Mouse (Mus musculus) kidney, adult 9 months (tissue): ENCODE data around the gene Kcnj16.
A peak's percentile ranks its signal among the peaks of the same experiment; 100 is the strongest.

Experiments
- DNase-seq: peaks from one replicate; pipeline ENCODE4 v3.0.0; 2022

Kcnj16 gene

DNA sequence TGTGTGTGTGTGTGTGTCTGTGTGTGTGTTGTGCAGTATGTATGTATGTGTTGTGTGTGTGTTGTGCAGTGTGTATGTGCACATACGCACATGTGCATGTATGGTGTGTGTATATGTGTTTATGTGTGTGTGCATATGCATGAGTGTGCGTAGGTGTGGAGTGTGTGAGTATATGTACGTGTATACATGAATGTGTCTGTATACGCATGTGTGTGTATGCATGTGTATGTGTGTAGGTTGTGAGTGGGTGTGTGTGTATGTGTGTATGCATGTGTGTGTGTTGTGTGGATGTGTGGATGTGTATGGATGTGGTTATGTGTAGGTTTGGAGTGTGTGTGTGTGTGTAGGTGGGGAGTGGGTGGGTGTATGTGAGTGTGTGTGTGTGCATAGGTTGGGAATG lies 89.6 kb downstream of the Kcnj16 start:
- no peak for DNase-seq

DNA sequence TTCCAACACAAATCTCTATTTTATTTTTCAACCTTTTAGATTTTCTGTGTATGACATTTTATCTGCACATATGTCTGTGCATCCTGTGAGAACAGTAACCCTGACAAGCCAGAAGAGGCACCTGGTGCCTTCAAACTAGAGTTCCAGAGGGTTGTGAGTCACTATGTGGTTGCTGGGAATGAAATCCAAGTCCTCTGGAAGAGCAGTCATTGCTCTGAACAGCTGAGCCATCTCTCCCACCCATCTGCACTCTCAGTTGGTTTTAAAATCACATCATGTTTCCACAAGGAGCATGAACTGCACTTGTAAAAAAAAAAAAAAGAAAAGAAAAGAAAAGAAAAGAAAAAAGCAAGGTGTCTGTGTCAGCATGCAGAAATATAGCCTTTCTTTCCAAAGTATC lies 91.6 kb downstream of the Kcnj16 start:
- DNase-seq = no peak

DNA sequence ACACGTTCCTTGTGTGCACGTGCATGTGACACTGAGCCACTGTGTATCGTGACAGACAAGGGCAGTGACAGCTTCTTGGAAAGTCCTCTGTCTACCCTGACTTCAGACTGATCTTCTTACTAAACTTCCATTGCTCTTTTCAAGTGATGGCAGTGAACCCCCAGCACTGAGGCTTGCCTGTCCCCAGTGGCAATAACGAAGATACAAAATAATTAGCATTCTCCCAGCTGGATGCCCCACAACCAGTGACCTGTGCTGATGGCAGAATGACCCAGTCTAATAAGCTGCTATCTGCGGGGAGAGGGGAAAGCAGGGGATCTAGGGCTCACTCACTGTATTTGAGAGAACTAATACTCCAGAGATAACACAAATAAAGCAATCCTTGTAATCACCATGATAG lies 92.4 kb downstream of the Kcnj16 start:
- no peak for DNase-seq

DNA sequence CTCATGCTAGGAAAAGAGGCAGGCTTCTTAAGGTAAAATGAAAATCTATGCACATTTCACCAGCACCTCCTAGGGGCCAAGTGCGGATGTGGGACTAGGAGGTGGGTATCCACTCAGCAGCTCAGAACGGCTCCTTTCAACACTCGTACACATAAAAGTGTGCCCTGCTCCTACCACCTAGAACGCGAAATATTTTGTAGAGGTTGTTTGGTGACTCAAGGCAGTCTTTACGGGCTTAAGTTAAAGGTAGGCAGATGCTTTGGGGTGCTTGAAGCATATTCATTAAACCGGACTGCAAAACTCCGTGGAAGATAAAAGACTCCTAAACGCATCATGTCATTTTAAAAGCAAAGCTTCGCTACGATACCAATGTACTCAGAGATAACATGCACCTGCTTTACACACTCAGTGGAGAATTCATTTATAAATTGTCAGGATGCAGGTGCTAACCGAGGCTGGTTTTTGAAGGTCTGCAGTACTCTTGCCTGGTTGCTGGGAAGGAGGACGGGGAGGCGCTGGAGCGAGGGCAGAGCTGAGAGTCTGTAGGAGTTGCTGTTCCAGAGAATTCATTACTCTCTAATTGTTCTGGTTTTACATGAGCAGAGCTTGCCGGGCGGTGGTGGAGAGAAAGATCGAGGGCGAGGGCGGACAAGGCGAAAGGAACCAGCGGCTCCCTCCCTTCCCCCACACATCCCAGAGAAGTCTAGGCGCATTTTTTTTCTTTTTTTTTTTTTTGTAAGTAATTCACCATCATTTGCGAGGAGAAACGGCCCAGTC lies 97.1 kb downstream of the Kcnj16 start:
- peak; percentile 57 for DNase-seq

DNA sequence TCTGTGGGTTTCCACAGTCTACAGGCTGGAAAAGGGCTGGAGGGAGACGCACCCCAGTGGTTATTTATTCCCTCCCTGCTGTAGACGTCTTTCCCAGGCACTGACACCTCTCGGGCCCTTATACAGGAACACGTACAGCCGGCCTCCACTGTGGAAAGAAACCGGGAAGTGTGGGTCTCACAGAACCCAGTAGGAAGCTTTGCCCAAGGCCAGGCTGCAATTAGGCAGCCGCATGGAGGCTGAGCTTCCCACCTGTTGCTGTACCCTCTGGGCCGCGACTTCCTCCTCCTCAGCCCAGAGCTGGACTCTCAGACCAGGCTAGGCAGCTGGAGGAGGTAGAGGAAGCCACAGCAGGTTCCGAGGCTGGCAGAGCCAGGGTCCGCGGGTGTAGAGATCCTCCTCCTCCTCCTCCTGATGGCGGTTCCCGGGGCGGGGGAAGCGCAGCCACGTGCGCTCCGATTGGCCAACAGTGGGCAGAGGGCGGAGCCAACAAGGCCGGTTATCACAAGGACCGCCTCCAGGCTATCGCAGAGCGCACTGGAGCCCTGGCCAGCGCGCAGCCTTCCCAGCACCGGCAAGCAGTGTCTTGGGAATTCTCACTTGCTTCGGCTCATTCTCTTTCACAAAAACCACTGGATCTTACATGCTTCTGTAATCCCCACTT lies 97.9 kb downstream of the Kcnj16 start, which contains the start of gene Kcnj2:
TSS of gene Kcnj2 (plus strand) at position 530 of the 664 bp plus-strand sequence.
- DNase-seq = peak; percentile 95

DNA sequence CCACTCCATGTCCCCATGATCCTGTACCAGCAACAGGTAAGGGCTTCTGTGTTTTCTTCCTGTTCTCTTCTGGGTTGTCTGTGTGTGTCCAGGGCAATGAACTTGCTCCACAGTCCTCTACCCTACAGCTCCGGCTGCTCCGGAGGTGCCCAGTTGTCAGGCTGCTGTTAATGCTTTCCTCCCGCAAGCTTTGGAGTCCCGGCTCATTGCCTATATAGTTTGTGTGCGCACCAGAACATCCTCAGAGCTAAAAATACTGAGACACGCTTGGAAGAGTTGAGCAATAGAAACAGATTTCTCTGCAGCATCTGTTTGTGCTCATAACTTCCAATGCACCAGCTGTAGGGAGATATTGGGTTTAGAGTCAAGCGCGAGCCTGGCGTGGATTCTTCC lies 98.5 kb downstream of the Kcnj16 start:
- no peak for DNase-seq

DNA sequence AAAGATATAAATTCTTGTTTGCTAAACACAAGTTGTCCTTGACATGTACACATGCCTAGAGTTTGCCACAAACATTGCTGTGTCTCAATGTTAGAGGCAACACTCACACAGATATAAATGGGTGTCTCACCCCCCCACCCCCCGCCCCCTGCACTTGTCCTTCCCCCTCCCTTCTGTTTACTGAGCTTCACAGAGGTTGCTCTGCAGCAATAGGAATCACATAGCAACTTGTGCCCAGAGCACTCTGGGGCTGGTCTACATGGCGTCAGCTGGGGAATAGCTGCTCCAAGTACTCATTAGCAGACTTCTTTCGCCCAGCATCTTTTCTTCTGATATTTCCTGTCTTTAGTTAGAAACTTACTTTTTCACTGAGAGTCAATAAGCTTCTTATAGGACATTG lies 100.0 kb downstream of the Kcnj16 start:
- no peak for DNase-seq

DNA sequence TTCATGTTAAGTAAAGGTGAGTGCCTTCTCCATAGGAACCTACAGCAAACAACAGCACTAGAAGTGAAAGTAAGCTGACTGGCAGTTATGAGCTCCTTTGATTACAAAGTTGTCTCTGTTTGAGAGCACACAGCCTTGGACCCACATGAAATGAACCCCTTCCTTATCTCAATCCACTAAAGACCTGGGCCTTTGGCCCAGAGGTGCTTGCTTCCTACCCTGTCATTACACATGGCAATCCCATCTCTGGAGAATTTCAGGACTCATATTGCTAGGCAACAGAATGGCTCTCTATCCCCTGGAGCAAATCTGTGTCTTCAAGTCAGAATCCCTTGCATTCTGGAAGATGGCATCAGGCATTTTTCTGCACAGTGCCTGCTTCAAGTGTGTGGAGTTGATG lies 102.6 kb downstream of the Kcnj16 start:
- DNase-seq = no peak

DNA sequence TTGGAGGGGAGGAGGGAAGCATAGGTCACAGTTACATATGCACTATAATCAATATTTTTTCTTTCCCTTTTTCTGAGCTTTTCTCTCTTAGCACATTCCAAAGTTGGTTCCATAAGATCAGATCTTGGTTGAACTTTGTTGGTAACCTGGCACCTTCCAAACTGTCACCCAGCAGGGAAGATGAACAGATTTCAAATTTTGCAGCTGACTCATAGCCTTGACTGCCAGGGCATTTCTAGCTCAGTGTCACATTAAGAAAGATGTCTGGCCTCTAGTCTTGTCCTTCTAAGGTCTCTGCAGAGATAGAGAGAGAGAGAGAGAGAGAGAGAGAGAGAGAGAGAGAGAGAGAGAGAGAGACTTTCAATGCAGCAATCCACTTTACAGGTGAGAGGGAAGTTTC lies 106.3 kb downstream of the Kcnj16 start:
- DNase-seq = no peak
